Mouse (Mus musculus): ENCODE results near the gene Rgs3.
A peak's percentile ranks its signal among the peaks of the same experiment; 100 is the strongest.

Gene Rgs3

DNA sequence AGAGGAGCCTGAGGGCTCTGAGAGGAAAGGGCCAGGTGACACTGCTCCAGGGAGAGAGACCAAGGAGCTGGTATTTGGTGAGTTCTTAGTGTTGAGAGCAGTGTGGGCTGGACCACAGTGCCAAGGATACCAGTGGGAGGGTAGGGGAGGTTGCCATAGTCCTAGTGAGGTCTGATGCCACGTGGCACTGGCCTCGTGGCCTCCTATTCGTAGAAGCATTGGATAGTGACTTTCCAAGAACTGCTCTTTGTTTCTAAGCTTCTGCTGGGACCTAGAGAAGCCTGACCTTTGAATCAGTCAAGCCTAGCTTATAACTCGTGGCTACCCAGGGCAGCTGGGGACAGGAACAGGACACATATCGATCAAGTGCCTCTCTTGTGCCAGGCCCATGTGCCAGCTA is 164.1 kb downstream of the Rgs3 start:
- no peak for DNase-seq (ENCODE audit: low read depth)

DNA sequence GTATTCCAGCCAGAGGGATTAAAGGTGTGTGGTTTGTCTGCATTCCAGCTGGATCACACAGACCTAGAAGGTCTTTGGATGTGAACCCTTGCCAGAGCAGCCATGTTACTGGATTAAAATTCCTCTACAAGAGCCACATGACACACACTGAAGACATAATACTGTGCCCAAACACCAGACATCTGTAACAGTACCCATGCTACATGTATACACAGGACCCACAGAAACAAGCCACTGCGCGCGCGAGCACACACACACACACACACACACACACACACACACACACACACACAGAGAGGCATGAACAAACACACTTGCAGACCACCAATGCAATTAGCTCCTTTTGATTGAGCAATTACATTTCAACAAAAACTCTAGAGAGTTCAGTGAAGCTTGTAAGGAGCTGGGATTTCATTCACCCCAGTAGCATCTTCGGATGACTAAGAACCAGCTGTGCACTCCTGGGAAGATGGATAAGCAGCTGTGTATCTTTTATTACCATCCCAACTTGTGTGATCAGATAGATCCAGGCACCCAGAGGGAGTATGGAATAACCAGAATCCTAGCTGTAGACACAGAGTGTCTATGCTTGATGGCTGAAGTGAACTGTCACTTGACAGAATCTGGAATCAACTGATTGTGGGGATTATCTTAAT is 166.8 kb downstream of the Rgs3 start:
- DNase-seq (ENCODE audit: low read depth): no peak

GRCm38 (mm10) chr4:62727541-62728303 is 168.1 kb downstream of the Rgs3 start:
- DNase-seq (ENCODE audit: low read depth): no peak

GRCm38 (mm10) chr4:62728471-62728870 is 168.8 kb downstream of the Rgs3 start:
- no peak for DNase-seq (ENCODE audit: low read depth)

DNA sequence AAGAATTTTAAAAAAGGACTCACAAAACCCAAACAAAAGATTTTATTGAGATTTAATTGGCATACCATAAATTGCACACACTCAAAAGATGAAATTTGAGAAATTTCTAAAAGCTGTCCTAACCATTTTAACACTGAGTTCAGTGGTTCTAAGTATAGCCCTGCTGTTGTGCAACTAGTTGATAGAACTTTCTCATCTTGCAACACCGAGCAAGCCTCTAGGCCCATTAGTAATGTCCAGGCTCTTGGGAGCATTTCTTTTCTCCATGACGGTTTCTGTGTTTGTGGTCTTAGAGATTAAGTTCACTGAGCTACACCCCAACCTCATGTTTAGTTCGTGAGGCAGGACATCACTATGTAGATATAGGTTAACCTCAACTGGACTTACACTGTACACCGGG is 169.5 kb downstream of the Rgs3 start:
- no peak for DNase-seq (ENCODE audit: low read depth)

DNA sequence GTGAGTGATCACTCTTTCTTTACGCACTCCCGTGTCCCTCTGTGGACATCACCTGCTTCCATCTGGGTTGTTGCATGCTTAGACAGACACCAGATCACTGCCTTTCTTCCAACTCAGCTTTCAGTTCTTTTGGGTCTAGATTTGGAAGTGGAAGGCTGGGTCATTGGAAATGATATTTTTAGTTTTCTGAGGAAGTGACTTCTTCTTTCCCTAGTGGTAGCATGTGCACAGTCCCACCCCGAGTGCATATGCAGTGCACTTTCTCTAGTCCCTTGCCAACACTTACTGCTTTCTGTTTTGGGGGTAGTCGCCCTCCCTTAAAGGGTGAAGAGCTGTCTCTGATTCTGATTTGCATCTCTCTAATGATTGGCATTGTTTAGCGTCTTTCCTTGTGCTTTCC is 170.3 kb downstream of the Rgs3 start:
- DNase-seq (ENCODE audit: low read depth): no peak

DNA sequence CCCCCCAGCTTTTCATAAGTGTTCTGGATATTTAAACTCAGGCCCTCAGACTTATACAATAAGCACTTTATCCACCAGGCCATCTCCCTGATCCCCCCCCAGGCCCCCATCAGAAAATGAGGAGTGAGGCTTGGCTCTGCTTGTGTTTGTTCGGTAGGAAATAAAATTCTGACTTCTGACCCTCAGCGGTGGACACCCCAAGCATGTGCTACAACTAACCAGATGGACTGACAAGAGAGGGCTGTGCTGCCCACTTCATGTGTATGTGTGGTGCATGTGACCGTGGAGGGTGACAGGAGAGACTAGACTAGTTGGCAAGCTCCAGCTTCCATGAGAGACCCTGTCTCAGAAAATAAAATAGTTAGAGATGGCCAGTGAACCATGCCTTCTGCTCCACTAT is 171.2 kb downstream of the Rgs3 start:
- DNase-seq (ENCODE audit: low read depth): no peak

GRCm38 (mm10) chr4:62731531-62732063 is 171.9 kb downstream of the Rgs3 start:
- no peak for DNase-seq (ENCODE audit: low read depth)

GRCm38 (mm10) chr4:62732096-62732495 is 172.4 kb downstream of the Rgs3 start:
- no peak for DNase-seq (ENCODE audit: low read depth)

DNA sequence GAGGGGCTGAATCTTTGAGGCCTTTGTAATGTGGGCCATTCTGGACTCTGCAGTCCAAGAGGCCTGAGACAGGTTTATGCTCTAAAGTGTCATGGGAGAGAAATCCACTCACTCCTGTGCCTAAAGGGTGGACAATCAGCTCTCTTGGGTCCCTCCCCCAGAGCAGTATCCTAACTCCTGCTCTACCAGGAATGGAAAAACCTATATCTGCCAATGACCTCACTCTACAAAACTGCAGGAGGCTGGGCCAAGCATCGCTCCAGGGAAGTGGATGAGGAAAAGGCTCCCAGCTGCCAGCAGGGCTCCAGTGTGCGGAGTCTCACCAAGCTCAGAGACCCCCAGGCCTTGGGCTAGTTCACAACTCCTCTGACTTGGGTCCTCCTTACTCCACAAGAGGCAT is 173.2 kb downstream of the Rgs3 start:
- DNase-seq (ENCODE audit: low read depth): no peak

DNA sequence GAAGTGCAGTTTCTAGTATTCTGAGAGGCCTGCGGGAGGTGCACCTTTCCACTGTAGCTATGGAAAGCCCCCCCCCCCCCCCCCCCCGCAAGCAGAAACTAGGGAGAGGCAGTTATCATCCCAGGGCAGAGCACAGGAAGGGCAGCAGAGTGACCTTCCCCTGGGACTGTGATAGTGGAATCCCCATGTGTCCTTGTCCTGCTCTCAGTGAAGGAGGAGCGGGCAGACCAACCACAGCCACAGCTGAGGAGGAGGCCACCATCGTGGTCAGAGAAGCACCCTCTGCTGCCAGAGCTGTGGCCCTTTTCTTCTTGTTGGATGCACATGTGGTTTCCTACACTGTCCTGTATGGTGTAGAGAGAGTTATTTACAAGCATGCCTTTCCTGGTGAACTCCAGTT is 174.3 kb downstream of the Rgs3 start:
- no peak for DNase-seq (ENCODE audit: low read depth)

- no peak for DNase-seq (ENCODE audit: low read depth)
Measured at GRCm38 (mm10) chr4:62735291-62735690, 175.6 kb downstream of the Rgs3 start.

GRCm38 (mm10) chr4:62735878-62736277 is 176.2 kb downstream of the Rgs3 start:
- no peak for DNase-seq (ENCODE audit: low read depth)

DNA sequence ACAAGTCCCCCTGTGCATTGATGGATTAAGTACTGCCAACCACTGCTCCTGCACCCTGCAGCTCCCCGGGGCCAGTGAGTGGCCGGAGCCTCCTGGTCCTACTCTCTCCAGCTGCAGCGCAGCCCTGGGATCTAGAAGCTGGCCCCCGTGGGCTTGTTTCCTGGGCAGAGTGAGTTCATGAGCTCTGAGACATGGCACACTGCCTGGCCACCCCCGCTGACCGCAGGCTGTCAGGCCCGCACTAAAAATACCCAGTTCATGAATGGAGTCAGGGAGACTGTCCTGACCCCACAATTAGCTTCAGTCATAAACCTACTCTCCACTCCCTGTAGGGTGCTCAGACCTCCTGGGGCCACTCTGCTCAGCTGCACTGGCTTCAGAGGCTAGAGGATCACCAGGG is 176.8 kb downstream of the Rgs3 start:
- no peak for DNase-seq (ENCODE audit: low read depth)

DNA sequence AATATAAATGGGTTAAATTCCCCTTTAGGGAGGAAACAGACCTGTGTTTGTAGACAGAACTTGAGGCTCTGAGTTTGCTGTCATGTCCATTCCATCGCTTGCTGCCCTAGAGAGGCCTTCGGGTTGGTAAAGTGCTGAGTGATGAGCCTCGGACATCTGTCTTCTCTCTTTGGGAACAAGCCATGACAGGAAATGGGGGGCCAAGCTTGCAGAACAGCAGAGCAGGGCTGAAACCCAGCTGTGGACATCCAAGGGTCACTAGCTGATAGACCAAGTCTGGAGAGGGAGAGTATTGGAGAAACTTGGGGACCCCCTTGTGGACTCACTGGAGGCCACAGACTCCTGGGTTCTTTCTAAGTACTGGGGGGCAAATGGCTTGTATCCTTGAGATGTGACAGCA is 177.3 kb downstream of the Rgs3 start:
- DNase-seq (ENCODE audit: low read depth): no peak

GRCm38 (mm10) chr4:62737983-62738695 is 178.5 kb downstream of the Rgs3 start:
- DNase-seq (ENCODE audit: low read depth): peak; percentile 33

GRCm38 (mm10) chr4:62738996-62739395 is 179.3 kb downstream of the Rgs3 start:
- peak; percentile 41 for DNase-seq (ENCODE audit: low read depth)

GRCm38 (mm10) chr4:62739591-62739990 is 179.9 kb downstream of the Rgs3 start:
- DNase-seq (ENCODE audit: low read depth): peak; percentile 57

DNA sequence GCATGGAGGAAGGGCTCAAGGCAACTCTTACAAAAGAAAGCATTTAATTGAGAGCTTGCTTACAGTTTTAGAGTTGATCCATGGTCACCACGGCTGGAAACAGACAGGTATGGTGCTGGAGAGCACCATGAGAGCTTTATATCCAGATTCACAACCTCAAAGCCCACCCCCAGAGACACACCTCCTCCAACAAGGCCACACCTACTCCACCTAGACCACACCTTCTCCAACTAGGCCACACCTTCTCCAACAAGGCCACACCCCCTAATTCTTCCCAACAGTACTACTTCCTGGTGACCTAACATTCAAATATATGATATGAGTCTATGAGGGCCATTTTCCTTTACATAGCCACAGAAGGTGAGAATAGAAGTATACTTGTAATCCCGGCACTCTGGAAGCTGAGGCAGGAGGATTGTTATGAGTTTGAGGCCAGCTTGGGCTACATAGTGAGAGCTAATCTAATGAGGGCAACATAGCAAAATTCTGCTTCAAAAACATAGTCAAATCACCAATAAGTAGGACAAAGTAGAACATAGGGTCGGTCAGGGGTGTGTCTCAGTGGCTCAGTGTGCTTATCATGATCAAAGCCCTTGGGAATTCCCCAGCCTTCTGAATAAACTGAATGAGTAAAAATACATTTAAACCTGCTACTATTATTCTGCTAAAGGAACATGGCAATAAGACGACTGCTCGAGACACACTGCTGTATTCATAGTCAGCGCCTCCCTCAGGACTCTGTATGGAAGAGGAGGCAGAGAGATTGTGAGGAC is 180.8 kb downstream of the Rgs3 start:
- peak; percentile 74 for DNase-seq (ENCODE audit: low read depth)

- DNase-seq (ENCODE audit: low read depth): no peak
Measured at GRCm38 (mm10) chr4:62741055-62741453, 181.4 kb downstream of the Rgs3 start.

DNA sequence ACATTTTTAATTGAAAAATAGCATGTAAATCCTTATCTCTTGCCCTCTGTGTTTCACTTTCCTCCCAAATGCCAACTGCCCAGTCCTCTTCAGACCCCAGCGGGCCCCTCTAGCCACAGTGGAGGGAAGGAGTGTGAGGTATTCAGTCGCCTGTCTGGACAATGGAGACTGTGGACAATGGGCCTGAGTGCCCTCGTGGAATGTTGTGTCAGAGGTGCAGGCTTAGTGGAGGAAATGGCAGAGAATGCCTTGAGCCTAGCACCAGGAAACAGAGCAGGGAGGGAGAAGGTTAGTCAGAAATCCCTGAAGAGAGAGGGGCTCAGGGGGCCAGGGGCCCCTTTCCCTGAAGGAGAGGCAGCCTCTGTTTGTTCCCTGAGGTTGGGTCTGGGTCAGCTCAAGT is 182.0 kb downstream of the Rgs3 start:
- DNase-seq (ENCODE audit: low read depth): no peak

Measured in induced T-regulatory cell, adult 2 months (primary cell).